Mouse (Mus musculus): Measurements from ENCODE around the gene Acss3.

Acss3 gene

DNA sequence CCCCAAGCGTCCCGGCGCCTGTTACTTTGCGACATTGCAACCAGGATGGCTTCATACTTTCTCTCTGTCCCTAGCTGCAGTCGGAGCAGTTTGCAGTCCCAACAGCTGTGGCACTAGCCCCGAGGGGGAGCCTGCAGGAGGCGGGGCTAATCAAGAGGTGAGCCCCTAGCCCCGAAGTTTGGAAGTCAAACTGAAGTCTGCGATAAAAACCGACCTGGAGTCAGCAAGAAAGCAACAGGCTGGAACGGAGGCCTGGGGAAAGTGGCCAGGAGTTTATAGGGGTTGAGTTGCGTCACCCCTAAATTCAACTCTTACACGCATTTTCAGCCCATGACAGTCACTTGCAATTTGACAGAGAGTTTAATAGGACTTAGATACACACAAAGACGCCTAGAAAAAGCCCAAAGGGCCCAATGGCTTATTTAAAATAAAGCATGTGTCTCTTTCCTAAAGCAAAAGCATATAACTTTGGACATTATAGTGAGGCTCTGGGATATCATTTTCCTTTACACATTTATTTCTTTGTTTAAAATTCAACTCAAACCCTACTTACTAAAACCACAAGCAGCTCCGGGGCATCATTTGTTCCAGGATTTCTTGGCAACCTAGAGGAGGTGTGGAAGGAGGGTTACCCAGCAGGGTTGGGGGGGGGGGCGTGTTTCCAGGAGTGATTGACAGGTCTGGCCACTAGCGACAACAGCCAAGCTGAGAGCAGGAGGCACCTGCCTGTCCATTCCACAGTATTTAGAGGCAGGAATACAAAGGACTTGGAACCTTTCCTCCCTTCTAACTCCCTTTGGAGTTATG lies at the start of gene Acss3:
Gene Acss3 (minus strand): TSS at position 140 of the 807 bp plus-strand sequence.
- DNase-seq (ENCODE audit: low spot score in 2 of 2), result no peak

DNA sequence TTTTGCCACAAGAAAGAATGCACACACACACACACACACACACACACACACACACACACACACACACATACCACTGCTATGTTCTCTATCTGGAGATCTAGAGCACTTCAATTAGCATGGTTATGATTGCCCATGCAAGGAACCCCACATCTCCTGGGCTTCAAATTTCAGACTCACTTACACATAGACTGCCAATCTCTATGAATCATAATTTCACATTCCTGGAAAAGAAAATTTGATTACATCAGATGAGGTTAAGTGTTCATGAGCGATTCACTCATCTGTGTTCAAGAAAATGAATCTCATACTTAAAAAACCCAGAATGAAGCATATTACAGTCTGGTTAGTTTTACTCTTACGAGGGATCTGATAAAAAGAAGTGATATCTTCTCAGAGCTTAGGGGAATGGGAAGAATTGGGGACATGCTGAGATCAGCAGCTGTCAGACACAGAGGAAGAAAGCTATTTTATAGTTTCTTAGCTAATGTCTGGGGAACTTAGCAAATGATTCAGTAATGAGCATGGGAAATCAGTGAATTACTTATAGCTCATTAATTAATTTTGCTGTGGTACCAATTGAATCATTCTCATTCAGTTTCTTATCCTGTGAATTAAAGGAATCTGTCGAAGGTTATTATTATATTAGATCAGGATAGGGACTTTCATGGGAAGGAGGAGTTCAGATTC lies 48.7 kb upstream of the Acss3 start:
- no peak for DNase-seq (ENCODE audit: low spot score in 2 of 2)

DNA sequence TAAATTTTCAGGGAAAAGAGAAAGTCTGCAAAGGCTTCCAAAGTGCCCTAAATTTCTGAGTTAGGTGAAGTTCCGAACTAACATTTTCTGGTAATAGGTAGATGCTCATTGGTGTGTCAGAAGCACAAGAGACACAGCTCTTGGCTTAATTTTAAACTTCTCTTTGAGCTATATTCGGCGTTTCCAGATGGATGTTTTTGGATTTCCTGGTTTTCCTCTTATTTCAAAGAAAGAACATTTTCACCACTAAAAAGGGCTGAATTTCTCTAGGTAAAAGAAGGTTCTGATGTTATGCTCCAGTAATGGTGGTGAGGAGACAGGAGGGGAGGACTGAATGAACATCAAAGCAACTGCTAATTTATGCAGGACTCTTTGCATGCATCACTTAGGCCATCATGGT lies 43.0 kb upstream of the Acss3 start:
- DNase-seq (ENCODE audit: low spot score in 2 of 2), result no peak

DNA sequence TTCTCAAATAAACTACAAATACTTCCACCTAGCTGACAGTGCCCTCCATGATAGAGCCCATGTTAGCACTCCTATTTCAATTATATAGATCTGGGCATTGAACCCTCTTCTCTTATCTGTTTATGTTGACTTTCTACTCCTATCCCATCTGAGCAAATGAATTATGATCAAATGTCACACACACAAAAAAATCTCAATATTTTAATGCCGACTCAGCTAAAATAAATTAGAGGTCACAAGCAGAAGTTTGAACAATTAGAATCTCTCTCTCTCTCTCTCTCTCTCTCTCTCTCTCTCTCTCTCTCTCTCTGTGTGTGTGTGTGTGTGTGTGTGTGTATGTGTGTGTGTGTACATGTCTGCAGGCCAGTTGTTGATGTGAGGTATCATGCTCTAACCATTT lies 25.3 kb upstream of the Acss3 start:
- no peak for DNase-seq (ENCODE audit: low spot score in 2 of 2)

DNA sequence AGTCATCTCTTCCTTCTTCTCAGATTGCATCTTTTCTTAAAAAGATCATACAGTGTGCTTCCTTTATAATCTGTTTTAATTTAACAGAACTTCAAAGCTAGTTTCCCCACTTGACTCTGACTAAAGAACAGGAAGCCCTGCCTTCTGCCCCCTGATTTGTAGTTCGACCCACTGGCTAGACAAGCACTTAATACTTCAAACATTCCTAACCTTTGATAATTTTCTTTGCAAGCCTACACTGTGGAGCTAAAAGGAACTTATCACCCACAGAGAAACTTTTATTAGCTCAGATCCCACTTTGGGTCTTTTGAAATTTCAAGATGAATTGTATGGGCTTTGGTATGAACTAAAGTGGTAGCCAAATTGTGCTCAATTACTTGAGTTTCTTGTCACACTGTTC lies 20.5 kb upstream of the Acss3 start:
- no peak for DNase-seq (ENCODE audit: low spot score in 2 of 2)

DNA sequence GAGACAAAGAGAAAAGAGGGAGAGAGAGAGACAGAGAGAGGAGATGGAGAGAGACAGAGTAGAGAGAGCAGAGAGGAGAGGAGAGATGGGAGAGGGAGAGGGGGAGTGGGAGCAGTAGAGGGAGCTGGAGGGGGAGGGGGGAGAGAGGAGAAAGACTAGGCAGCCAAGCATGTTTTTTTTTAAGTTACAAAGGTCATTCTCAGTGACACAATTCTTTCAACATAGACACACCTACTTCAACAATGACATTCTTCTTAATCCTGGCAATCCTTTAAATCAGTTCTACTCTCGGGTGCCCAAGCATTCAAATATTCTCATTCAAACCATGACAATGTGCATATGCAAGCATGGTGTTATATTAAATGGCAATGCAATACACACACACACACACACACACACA lies 19.4 kb upstream of the Acss3 start:
- no peak for DNase-seq (ENCODE audit: low spot score in 2 of 2)

DNA sequence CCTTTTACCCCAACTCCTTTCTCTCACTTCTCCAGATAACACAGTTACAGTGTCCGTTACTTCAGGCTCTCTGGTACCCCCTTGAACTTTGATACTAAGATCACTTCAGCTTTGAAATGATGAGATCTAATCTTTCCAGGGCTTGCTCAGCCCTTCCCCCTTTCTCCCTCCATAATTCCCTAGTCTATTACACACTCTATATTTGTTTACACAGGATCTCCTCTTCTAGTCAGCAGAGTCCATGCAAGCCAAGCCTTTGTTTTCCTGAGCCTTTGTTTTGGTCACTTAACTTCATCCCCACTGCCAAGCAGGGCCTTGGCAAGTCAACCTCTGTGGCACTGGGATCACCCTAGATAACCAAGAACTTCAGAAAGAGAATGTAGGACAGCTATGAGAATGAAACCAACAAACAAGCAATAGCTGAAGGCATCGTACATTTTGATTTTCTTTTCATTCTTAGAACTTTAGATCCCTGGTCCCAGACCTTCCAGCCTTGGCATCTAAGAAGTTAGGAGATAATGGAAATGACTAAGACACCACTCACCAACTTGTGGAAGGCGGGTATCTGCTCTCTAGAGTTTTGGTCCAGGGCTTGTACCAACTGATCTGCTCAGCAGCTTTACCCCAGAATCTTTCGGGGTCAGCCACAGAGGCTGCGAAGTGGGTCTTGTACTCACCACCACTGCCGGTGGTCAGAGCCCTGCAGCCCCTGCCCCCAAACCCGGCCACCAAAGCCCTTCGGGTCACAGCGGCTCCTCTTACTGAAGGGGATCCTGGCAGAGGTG lies 532 bp downstream of the Acss3 start:
- no peak for DNase-seq (ENCODE audit: low spot score in 2 of 2)

DNA sequence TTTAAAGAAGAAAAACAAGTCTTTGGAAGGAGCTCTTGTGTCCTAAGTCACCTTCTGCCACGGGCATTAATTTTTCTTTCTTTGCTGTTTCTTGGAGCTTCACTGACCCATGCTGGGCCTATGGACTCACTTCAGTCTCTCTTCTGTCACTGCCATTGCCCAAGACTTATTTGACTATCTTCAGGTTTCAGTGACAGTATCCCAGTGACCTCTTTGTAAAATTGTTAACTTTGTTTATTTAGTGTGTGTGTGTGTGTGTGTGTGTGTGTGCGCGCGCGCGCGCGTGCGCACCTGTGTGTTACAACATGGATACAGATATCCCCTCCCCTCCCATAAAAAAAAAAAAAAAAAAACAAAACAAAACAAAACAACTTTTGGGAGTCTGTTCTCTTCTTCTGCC lies 2.2 kb downstream of the Acss3 start:
- no peak for DNase-seq (ENCODE audit: low spot score in 2 of 2)

DNA sequence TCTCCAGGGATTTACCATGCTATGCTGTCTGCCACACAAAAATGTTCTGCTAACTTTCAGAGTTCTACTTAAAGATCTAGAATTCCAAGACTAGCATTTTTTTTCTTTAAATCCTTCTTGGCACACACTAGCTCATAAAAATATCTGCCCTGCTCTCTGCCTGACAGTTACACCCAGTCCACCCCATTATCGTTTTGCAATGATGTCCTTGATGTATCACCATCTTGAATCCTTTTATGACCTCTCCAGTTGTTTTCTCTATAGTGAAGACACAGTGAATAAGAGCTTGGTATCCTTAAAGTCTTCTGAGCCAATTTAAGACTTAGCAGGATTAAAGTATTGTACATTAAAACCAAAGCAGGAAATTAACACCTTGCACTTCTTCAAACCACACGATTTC lies 4.3 kb downstream of the Acss3 start:
- DNase-seq (ENCODE audit: low spot score in 2 of 2), result no peak

DNA sequence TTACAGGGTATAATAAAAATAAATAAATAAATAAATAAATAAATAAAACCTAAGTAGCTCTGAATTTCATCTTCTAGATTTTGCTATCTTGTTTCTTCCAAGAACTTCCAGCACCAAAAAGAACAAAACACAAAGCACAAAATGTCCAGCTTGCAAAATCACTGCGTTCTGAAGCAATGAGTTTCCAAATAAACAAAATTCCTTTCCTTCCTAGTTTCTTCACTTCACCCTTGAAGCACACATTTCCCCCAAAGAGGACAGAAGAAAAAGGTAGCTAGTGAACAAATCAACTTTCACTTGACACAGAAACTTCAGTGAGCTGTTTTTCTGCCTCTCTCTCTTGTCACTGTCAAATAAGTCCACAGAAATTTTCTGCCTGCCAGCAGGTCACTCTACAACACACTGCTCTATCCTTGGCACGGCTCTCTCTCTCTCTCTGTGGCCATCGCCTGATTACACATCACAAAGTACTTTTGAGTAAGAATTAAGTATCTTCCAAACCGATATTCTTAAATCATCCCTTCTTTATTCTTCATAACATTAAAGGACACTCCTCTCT lies 6.7 kb downstream of the Acss3 start:
- no peak for DNase-seq (ENCODE audit: low spot score in 2 of 2)

DNA sequence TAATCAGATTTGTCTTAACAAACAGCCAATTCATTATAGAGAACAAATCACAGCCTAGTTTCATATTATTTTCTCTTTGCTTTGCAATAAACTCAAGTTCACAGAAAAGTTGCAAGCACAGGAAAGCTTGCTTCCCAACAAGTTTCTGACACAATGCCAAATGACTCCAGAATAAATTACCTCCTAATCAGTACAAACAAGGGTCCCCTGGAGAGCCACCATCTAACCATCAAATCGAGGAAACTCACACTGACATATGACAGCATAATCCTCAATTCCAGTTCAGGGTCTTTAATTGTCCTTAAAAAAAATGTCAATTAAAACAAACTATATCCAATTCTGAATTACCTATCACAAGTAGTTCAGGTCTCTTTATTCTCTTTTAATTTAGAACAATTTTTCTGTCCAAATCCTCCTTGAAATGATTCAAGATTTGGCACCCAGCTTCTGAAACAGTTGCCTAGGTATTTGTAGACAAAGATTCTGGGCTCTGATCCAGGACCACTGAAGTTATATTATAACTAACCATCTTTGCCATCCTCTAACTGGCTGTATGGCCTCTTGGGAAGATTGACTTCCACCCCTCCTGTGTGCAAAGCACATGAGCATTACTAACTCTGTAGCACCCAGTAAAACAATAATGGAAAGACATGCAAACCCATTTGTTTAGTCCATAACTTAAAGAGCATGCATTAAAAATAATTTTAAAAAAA lies 7.4 kb downstream of the Acss3 start:
- DNase-seq (ENCODE audit: low spot score in 2 of 2), result no peak

DNA sequence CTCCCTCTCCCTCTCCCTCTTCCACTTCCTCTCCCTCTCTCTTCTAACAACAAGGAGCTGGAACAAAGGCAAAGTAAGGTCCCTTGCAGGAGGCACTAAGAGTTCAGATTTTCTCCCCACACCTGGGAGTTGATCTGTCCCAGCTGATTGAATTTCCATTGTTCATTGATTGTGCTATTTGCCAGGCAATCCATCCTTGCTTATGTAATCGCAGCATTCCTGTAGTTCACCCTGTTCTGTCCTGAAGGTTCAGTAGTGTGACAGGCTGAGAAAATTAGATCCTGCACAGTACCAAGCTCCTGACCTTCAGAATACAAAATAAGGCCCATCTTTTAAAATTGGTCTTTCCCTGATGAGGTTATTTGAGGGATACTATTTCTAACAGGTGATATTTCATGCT lies 8.3 kb downstream of the Acss3 start:
- no peak for DNase-seq (ENCODE audit: low spot score in 2 of 2)

DNA sequence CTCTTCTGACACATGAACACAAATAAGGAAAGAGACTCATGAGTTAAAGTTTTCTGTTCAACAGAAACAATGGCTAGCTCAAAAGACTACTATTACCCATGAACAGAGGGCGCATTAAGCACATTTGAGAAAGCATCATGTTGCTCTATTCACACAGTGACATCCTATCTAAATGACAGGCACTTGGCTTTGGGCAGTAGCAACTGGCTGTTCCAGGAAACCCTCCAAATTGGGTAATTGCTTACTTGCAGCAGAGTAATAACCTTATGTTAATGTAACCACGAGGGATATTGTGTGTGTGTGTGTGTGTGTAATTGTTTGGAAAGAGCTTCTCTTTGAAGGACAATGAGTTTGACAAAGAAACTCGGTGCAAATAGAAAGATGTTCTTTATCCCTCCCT lies 29.0 kb downstream of the Acss3 start:
- no peak for DNase-seq (ENCODE audit: low spot score in 2 of 2)

DNA sequence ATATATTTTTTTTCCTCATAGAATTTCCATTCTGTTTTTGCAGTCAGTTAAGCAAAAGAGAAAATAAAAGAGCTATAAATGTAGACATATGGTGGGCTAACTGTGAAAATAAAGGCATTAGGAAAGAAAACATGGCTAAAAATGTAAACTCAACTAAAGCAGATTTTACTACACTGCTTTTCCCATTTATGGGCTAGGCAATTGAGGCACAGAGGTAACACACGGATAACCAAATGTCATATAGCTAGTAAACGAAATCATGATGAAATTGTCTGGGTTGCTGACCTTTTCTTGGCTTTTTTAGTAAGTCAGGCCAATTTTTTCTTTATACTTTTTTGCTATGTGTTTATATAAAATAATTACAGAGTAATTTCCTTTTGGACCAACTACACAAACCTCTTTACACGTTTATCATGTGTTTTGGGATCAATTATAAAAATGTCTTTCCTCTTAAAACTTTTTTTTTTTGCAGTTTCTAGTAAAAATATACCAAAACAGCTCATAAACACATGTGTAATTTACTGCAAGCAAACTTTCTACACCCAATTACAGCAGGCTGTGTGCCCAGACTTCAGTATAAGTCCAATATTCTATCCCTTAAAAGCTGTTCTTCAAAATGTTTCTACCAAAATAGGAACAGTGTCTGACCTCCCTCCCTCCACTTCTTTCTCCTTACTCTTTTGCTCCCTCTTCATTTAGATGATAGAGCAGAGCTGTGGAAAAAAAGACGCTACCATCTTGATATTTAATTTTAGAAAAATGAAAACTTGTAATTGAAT lies 69.4 kb downstream of the Acss3 start:
- no peak for DNase-seq (ENCODE audit: low spot score in 2 of 2)

DNA sequence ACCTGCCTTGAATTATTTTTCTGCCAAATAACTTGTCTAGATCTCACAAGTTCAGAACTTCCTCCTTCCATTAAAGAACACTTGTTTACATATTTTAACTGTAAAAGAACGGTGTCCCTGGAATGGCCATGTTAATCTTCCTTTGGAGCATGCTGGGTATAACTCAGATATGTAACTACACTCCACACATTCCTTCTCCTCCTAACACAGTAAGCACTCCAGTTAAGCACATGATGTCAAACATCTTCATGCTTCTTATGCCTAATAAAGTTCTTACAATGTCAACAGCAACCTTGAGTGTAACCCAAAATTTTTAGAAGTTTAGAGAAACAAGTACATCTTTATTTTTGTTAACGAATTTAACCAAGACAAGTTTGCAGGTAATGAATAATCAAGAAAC lies 73.0 kb downstream of the Acss3 start:
- no peak for DNase-seq (ENCODE audit: low spot score in 2 of 2)

DNA sequence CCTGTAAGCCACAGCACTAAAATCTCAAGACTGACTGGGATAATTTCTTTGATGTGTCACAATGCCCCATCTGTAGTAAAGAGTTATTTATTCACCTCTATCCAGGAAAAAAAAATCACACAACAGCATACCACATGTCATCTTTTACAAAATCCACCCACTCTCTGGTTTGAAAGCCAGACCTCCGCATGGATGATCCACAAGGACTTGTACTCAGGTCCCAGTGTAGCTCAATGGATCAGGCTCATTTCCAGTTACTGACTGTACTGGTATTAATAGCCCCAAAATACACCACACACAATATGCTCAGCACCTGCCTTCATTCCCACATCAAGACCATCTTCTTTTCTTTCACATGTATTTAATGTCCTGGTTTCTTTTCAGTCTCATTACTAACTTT lies 80.8 kb downstream of the Acss3 start:
- DNase-seq (ENCODE audit: low spot score in 2 of 2), result no peak

DNA sequence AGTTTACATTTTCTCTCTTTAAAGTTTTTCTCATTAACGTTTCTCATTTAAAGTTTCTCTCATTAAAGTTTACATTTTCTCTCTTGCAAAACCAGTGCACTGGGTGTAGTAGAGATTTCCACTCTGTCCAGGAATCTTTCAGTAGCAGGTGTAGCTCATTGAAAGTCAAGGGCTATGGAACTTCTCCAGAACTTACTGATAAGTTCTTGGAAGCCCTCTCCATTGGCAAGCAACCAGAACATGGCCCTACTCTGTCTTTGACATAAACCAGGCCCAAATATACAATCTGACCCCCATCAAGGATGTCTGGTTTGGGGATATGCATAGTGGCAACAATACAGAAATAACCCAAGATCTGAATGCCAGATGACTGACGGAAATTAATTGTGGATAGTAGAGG lies 82.6 kb downstream of the Acss3 start:
- no peak for DNase-seq (ENCODE audit: low spot score in 2 of 2)

DNA sequence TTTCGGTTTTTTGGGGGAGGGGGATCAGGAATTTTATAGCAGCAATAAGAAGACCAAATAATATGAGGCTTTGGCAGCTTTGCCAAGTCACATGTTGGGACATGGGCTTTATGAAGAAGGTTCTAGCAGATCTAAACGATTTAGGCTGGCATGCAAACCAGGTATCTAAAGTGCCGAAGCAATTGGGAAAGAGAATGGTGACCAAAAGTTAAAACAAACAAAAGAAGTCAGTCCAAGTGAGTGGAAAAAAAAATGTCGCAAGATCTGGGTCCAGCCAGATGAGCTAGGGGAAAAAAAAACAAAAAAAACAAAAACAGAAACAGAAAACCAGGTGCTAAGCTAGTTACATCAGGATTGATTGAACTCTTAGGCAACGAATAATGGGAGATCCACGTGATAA lies 83.1 kb downstream of the Acss3 start:
- no peak for DNase-seq (ENCODE audit: low spot score in 2 of 2)

DNA sequence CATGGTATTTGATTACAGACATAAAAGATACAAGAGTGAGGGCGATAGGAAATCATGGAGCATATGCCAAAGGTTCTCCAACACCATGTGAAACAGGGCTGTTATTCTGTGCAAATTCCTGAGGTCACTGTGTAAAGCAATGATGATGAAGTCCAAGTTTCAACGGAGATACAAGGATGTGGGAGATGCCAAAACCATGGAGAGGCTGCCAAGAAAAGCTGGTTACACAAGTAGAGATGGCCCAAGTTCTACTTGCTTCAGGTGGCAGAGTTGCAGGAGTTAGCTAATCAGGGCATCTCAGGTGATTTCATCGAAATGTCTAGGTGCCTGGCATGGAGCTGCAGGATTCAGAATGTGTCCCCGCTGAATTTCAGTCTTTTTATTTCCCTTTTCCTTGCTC lies 84.3 kb downstream of the Acss3 start:
- DNase-seq (ENCODE audit: low spot score in 2 of 2), result no peak

DNA sequence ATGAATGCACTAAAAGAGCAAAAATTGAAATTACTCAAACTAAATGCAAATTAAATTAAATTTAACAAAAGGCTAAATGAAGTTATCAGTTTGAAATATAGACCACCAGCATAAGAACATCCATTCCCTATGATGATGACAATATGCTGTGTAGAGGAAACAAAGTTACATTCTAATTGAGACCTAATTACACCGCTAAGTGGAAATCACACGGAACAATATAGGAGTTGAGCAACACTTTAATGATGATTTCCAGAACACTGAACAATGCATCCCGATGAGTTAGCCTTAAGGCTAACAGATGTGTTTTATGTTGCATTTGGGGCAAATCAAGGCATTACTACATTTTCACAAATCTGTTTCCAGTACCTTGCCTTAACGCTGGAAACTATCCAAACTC lies 99.2 kb downstream of the Acss3 start:
- no peak for DNase-seq (ENCODE audit: low spot score in 2 of 2)

DNA sequence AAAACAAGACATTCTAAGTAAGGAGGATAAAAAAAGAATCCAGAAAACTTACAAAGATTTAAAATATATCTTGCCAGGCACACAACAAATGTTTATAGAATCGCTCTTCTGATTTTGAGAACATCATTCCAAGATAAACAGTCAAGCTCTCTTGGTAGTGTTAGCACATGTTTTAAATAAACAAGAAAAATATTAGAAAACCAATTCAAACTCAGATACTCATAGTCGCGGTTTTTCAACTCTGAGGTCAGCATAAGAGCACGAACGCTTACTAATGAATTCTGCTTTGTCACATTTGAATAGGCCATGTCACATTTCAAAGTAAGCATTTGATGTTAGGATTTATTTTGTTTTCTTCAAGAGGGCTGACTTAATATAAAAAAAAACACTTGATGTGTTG lies 102.3 kb downstream of the Acss3 start:
- no peak for DNase-seq (ENCODE audit: low spot score in 2 of 2)

Measured in spleen, postnatal 36 days (tissue).